Mouse (Mus musculus) B cell, adult (primary cell): ENCODE data around the gene Zfp775. TPM values are rescaled to one million over a fixed set of nuclear protein-coding genes. Genes with fewer than 3 reads are reported as not detected.

Experiments
- total RNA-seq: library from RNA; stranded (reverse); gene quantifications from 4 replicates; pipeline ENCODE4 v1.2.4, GENCODE M21; 2023; ENCODE audit not compliant: inconsistent age

The Zfp775 gene
- total RNA-seq: 2.8 to 5.2 TPM (median 4.7 TPM) in 4 replicates

DNA sequence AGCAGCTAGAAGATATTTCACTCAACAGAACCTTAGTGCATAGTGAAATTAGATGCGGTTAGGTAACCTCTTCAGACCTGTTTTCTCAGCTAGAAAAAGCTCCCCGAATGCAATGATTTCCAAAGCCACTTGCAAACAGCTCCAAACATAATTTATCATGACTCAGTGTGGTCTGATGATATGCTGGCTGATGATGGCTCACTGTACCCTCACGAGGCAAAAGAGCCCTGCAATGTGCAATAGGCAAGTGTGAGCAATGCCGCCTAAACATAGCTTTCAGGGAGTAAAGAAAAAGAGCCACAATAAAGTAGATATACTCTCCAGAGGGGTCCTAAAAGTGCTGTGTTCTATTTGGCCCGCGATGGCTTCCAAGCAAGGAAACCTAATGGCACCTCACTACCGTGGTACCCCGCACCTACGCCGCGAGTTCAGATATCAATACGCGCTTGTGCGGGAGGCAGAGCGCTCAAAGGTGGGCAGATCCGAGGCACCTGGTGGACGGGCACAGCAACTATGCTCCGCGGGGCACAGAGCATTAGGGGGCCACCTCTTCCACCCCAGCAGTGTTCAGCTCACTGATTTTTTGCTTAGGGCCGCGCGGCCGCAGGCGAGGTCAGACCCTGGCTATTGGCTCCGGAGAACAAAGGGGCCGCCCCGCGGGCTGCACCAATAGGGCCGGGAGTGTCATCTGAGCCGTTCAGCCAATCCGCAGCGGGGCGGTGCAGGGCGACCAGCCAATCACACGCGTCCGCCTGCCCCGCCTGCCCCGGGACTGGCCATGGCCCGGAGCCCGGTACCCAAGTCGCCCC, at the start of gene Zfp775:
Zfp775 (plus strand) TSS at position 793 of the 809 bp plus-strand sequence.

DNA sequence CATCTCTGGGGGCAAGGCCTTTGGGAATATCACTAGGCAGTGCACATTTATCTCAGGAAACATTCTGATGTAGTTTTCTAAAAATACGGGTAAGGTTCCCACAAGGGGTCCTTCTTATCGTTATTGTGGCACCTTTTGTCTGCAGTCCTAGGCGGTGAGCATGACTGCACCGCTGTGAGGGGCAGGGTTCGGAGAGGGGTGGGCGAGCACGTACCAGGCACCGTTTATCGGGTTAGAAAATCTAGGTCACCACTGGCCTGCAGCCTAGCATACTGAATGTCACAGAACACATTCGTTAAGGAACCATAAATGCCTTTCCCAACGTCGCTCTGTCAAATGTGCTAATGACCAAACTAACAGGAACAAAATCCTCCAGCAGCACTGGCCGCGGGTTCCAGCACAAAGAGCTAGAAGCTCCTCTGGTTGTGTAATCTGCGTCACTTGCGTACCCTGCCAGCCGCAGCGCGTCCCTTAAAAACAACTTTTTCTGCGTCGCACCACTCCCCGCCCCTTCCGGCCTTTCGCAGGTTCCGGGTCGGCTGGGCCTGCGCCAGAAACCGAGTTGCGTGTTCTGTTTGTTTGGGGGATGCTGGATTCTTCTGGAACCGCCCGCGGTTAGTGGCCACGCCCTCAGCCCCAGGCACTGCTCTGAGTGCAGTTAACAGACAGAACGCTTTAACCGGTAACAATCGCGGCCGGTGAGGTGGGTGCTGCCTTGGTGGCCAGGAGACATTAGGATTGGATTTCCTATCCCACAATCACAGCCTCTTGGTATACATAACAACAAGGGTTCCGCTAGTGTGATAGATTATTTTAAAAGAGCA, 47.4 kb upstream of the Zfp775 start, which contains the start of gene Lrrc61:
Lrrc61 (plus strand) TSS at position 517 of the 824 bp plus-strand sequence.

DNA sequence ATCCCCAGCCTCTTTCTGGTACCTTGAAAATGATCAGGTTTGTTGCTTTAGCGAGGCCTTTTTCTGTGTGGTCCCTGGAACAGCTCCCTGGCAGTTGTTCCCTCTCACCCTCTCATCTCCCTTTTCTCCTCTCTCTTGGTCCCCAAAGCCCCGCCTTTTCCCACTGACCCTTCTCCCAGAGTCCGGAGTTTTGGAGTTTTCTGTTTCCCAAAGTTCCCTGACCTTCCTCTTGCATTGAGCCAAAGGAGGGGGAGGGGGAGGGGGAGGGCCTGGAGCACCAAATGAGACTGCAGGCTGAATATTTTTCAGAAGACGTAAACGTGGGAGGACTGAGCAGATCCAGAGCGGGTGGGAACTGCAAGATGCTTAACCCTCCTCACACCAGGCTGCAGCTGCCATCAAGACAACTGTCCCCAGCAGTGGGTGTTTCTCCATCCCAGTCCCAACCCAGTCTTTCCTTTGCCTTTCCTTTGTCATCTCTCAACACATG, 29.2 kb upstream of the Zfp775 start, which contains the start of gene Rarres2:
Rarres2 (minus strand) TSS at position 218 of the 490 bp plus-strand sequence.

DNA sequence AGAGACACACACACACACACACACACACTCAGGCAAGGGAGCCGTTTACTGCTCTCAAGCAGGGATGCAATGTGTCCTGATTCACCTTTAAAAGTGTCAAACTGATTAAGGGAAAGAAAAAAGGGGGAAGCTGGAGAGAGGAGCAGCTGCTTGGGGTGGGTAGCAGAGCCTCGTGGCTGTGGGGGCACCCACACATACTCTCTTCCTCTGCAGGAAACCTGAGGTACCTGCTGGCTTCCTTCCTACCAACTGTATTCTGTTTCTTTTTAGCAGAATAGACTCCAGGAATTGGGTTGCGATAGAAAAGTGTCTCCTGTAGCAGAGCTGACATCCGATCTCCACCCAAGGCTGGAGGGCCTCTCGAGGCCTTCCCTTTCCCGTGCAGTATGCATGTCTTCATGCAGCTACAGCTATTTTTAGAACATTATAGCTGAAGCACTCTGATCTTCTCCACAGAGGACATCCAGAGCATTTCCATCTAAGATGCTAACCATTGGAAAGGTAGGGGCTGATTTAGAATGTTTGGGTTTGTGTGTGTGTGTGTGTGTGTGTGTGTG, 12.6 kb upstream of the Zfp775 start, which contains the start of gene Gm45021:
Gm45021 (plus strand) TSS at position 417 of the 557 bp plus-strand sequence.

DNA sequence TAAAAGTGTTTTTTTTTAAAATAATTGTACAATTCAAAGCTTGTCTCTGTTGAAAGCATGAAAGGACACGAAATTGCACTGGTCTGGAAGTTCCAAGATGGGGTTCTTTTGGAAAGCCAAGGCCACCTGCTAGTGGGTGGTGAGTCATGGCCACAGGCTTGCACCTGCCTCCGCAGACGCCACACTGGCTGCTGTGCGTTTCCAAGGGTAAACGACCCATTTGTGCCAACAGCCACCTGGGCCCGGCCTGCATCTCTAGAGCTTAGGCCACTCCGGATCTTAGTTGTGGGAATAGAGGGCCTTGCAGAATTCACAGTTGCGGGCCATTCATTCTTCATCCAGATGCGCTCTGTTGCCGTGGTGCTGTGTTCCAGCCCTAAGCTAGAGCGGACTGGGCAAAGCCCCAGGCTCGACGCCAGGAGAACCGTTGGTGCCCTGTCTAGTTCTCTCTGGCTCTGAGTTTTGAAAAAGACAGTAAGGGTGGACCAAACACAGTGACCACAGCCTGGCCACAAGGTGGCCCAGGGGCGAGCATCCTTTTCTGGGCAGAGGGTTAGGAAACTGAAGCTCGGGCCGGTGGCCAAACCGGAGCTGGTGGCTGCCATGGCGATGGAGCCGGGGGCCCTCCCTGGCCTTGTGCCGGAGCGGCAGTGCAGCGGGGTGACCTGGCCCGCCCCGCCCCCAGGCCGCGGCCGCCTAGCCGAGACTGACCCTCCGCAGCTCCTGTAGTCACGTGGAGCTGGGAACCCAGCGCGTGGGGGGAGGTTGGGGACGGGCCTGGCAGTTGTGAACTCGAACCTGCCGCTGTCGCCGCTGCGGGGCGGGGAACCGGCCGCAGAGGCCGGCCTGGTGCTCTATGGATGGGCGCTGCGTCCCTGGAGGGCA, 8.5 kb upstream of the Zfp775 start, which contains the start of the genes Repin1 and Gm44965:
Repin1 (plus strand) TSS at position 726 of the 885 bp plus-strand sequence.
Gm44965 (plus strand) TSS at position 784 of the 885 bp plus-strand sequence.

DNA sequence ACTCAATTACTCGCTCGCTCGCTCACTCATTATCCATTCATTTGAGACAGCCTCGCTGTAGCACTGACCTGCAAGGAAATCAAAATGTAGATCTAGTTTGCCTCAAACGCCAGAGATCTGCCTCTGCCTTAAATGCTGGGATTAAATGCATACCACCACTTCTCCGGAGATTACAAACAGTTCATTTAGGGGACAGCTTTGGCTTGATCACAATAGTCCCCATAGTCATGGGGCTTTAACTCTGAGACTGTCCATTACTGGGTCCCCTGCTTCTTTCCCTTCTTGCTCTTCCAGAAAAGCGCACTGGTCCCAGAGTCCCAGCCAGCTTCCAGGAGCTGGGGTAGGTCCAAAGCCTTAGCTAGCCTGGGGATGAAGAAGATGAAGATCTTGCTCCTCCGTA, 24.6 kb downstream of the Zfp775 start, which contains the start of gene AI854703:
AI854703 (plus strand) TSS at position 301 of the 400 bp plus-strand sequence.

DNA sequence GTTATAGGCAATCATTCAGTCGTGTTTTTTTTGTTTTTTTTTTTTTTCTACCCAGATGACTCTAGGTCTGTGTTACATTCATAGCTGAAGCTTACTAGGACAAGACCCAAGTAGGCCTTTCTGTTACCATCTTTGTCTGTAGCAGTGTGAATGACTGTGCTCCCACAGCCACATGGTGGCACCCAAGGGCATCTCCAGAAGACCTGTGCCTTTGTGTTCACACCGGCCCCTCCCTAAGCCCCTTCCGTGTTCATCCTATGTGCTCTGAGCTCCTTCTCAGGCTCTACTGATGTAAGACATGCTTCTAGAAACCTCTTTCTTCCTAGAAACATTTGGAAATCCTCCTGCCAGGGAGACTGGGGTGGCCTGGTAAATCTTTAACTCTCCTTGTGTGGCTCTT, 45.1 kb downstream of the Zfp775 start, which contains the start of gene Gimap8:
Gimap8 (plus strand) TSS at position 240 of the 400 bp plus-strand sequence.

Other genes starting within 250 kb of the Zfp775 start
- gene Krba1, start 206.5 kb upstream of the Zfp775 start, total RNA-seq: 20.2 to 25.8 TPM (median 21.4 TPM) in 4 replicates
- gene Zfp467, start 156.2 kb upstream of the Zfp775 start, total RNA-seq: 5.1 to 7.1 TPM (median 6.2 TPM) in 4 replicates
- 0.03 to 0.16 TPM (median 0.09 TPM) in 3 of 4 replicates, not detected in the other for gene Sspo, start 153.8 kb upstream of the Zfp775 start, total RNA-seq
- 0.32 to 0.75 TPM (median 0.61 TPM) in 3 of 4 replicates, not detected in the other for gene Atp6v0e2, start 64.4 kb upstream of the Zfp775 start, total RNA-seq
- 39.5 to 55.2 TPM (median 49.9 TPM) in 4 replicates for gene Lrrc61, start 47.3 kb upstream of the Zfp775 start, total RNA-seq
- gene Rarres2, start 29.3 kb upstream of the Zfp775 start, total RNA-seq: 0.67 to 1.1 TPM in 2 of 4 replicates, not detected in the others
- gene Gm45021, start 12.5 kb upstream of the Zfp775 start, total RNA-seq: not detected in 4 replicates
- gene Repin1, start 8.2 kb upstream of the Zfp775 start, total RNA-seq: 5.2 to 8.2 TPM (median 6.7 TPM) in 4 replicates
- gene Gm44965, start 8.1 kb upstream of the Zfp775 start, total RNA-seq: not detected in 4 replicates
- 0.38 to 0.63 TPM in 2 of 4 replicates, not detected in the others for gene AI854703, start 24.7 kb downstream of the Zfp775 start, total RNA-seq
- gene Gimap8, start 45.2 kb downstream of the Zfp775 start, total RNA-seq: 120 to 133 TPM (median 129 TPM) in 4 replicates
- 45.6 to 56.3 TPM (median 52.6 TPM) in 4 replicates for gene Gimap9, start 74.1 kb downstream of the Zfp775 start, total RNA-seq
- gene Gimap4, start 82.5 kb downstream of the Zfp775 start, total RNA-seq: 121 to 147 TPM (median 131 TPM) in 4 replicates
- gene Gimap6, start 106.2 kb downstream of the Zfp775 start, total RNA-seq: 1,137 to 1,196 TPM (median 1,166 TPM) in 4 replicates
- gene Gm28053, start 116.5 kb downstream of the Zfp775 start, total RNA-seq: 29.2 to 49.2 TPM (median 39.8 TPM) in 4 replicates
- gene Gimap7, start 116.6 kb downstream of the Zfp775 start, total RNA-seq: 87.3 to 98.8 TPM (median 97.6 TPM) in 4 replicates
- gene Gimap1, start 137.0 kb downstream of the Zfp775 start, total RNA-seq: 126 to 141 TPM (median 129 TPM) in 4 replicates
- gene Gimap5, start 144.1 kb downstream of the Zfp775 start, total RNA-seq: 106 to 120 TPM (median 116 TPM) in 4 replicates
- gene Gimap3, start 168.8 kb downstream of the Zfp775 start, total RNA-seq: 168 to 194 TPM (median 174 TPM) in 4 replicates
- 0.61 to 2.8 TPM (median 1.3 TPM) in 4 replicates for gene Tmem176a, start 238.9 kb downstream of the Zfp775 start, total RNA-seq
- gene Tmem176b, start 239.4 kb downstream of the Zfp775 start, total RNA-seq: 0.58 to 4.3 TPM (median 2.2 TPM) in 4 replicates